Mouse (Mus musculus): ENCODE data around the gene Gm4969. TPM values are rescaled to one million over a fixed set of nuclear protein-coding genes. Genes with fewer than 3 reads are reported as not detected.

Gm4969 gene
- total and polyA plus RNA-seq, 2 experiments from 2014 or later, result 9.4 to 12.7 TPM

GRCm38 (mm10) chr7:19148180-19148874, 30.2 kb upstream of the Gm4969 start:
- TF ChIP-seq CTCF (IDR thresholded peaks at IDR 0.05), result no peak
- peaks cover 24% of the 10 kb centered on the region for H3K36me3 ChIP-seq (ENCODE audit: insufficient read depth, low read length)

DNA sequence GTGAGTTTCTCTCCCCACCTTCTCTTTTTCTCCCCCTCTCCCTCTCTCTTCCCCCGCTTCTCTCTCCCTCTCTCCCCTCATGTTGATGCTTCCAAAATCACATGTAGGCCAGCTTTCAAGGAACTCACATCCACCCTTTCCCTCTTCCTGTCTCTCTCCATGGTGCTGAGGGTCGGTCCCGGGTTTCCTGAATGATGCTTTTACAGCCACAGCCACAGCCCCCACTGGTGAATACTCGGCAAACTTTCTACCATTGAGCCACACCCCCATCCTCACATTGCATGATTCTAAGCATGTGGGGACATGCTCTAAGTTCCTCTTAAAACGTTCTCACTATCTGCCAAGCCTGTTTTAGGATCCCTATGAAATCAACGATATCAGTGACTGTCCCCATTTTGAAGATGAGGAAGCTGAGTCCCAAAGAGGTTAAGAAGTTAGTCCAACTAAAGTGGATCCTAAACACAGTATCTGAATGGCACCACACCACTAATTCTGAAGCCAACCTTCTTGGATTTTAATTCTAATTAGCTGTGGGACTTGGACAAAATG, 29.4 kb upstream of the Gm4969 start:
- Histone ChIP-seq H3K4me1 (ENCODE audit: insufficient read depth, low read length) (peaks cover 10% of the 10 kb centered on the region; the same call in 1 of the 2 replicates), H3K36me3 (ENCODE audit: insufficient read depth, low read length) (peaks cover 17% of the 10 kb centered on the region; the same call in 1 of the 2 replicates), H3K9me3 (ENCODE audit: low read length) (no peaks in the 10 kb centered on the region), H3K27ac (ENCODE audit: low read depth, low read length) (no peak overlapping the region), H3K27me3 (ENCODE audit: insufficient read depth, low read length) (no peaks in the 10 kb centered on the region), H3K9ac (replicated peaks; ENCODE audit: low read length, poor library complexity, severe bottlenecking) (no peak overlapping the region), H3K4me3 (ENCODE audit: low read depth, low read length) (no peak overlapping the region), H3K4me2 (ENCODE audit: low read depth, low read length, poor library complexity, severe bottlenecking) (peak overlapping the region; percentile 67)
- WGBS, result 63% methylated on average over 6 of the region's 6 CpGs
- no peak for ATAC-seq (ENCODE audit: low FRiP score)
- DNase-seq (ENCODE audit: low spot score), result no peak
- TF ChIP-seq CTCF (IDR thresholded peaks at IDR 0.05), result no peak

More at GRCm38 (mm10) chr7:19148180-19148874, 30.2 kb upstream of the Gm4969 start:
- Histone ChIP-seq H3K9ac (replicated peaks; ENCODE audit: low read length, poor library complexity, severe bottlenecking) (peak overlapping the region; percentile 63), H3K4me1 (ENCODE audit: insufficient read depth, low read length) (peaks cover 10% of the 10 kb centered on the region; the same call in 1 of the 2 replicates), H3K9me3 (ENCODE audit: low read length) (no peaks in the 10 kb centered on the region), H3K27me3 (ENCODE audit: insufficient read depth, low read length) (no peaks in the 10 kb centered on the region), H3K27ac (ENCODE audit: low read depth, low read length) (peak overlapping the region; percentile 82), H3K4me3 (ENCODE audit: low read depth, low read length) (peak overlapping the region; percentile 58), H3K4me2 (ENCODE audit: low read depth, low read length, poor library complexity, severe bottlenecking) (peak overlapping the region; percentile 67)
- 16% methylated on average over 20 of the region's 20 CpGs for WGBS
- DNase-seq (ENCODE audit: low spot score), result no peak
- ATAC-seq (ENCODE audit: low FRiP score), result no peak

- DNase-seq (ENCODE audit: low spot score) (no peak), ATAC-seq (ENCODE audit: low FRiP score) (no peak)
- TF ChIP-seq CTCF (IDR thresholded peaks at IDR 0.05), result no peak
- Histone ChIP-seq H3K9ac (replicated peaks; ENCODE audit: low read length, poor library complexity, severe bottlenecking) (no peak overlapping the region), H3K36me3 (ENCODE audit: insufficient read depth, low read length) (peaks cover 12% of the 10 kb centered on the region; the same call in 1 of the 2 replicates), H3K27me3 (ENCODE audit: insufficient read depth, low read length) (no peaks in the 10 kb centered on the region), H3K4me1 (ENCODE audit: insufficient read depth, low read length) (peaks cover 10% of the 10 kb centered on the region; the same call in 1 of the 2 replicates), H3K9me3 (ENCODE audit: low read length) (no peaks in the 10 kb centered on the region), H3K27ac (ENCODE audit: low read depth, low read length) (no peak overlapping the region), H3K4me2 (ENCODE audit: low read depth, low read length, poor library complexity, severe bottlenecking) (no peak overlapping the region), H3K4me3 (ENCODE audit: low read depth, low read length) (no peak overlapping the region)
- WGBS, result 91% methylated on average over 10 of the region's 10 CpGs
These were observed 28.6 kb upstream of the Gm4969 start for GRCm38 (mm10) chr7:19146793-19147192.

- H3K4me3 ChIP-seq (ENCODE audit: low read depth, low read length), result no peak overlapping the region
- 40% methylated on average over 5 of the region's 5 CpGs for WGBS
- H3K27me3 ChIP-seq (ENCODE audit: insufficient read depth, low read length), result no peaks in the 10 kb centered on the region
- no peak overlapping the region for H3K9ac ChIP-seq (replicated peaks; ENCODE audit: low read length, poor library complexity, severe bottlenecking)
- H3K4me2 ChIP-seq (ENCODE audit: low read depth, low read length, poor library complexity, severe bottlenecking), result no peak overlapping the region
- DNase-seq (ENCODE audit: low spot score) (no peak), ATAC-seq (ENCODE audit: low FRiP score) (no peak)
- no peaks in the 10 kb centered on the region for H3K4me1 ChIP-seq (ENCODE audit: insufficient read depth, low read length)
- no peaks in the 10 kb centered on the region for H3K9me3 ChIP-seq (ENCODE audit: low read length)
- peaks cover 45% of the 10 kb centered on the region for H3K36me3 ChIP-seq (ENCODE audit: insufficient read depth, low read length)
- H3K27ac ChIP-seq (ENCODE audit: low read depth, low read length), result no peak overlapping the region
- TF ChIP-seq CTCF (IDR thresholded peaks at IDR 0.05), result peak; percentile 59
These were observed 19.2 kb upstream of the Gm4969 start for GRCm38 (mm10) chr7:19137380-19137779.

DNA sequence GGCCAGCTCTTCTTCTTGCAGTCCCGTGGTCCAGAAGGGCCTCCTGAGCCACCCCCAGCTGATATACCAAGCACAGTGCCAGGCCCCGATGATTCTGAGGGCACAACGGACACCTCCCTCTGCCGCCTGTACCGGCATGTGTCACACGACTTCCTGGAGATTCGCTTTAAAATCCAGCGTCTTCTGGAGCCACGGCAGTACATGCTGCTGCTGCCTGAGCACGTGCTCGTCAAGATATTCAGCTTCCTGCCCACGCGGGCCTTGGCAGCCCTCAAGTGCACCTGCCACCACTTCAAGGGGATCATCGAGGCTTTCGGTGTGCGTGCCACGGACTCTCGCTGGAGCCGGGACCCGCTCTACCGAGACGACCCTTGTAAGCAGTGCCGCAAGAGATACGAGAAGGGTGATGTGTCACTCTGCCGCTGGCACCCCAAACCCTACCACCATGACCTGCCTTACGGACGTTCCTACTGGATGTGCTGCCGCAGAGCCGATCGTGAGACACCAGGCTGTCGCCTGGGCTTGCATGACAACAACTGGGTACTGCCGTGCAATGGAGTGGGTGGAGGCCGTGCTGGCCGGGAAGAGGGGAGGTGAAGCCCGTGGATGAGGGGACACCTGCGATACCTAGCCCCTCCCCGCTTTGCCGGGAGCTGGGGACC, 18.6 kb upstream of the Gm4969 start:
- Histone ChIP-seq H3K27me3 (ENCODE audit: insufficient read depth, low read length) (no peaks in the 10 kb centered on the region), H3K27ac (ENCODE audit: low read depth, low read length) (no peak overlapping the region), H3K36me3 (ENCODE audit: insufficient read depth, low read length) (peaks cover 45% of the 10 kb centered on the region), H3K4me2 (ENCODE audit: low read depth, low read length, poor library complexity, severe bottlenecking) (no peak overlapping the region), H3K9me3 (ENCODE audit: low read length) (no peaks in the 10 kb centered on the region), H3K9ac (replicated peaks; ENCODE audit: low read length, poor library complexity, severe bottlenecking) (no peak overlapping the region), H3K4me1 (ENCODE audit: insufficient read depth, low read length) (no peaks in the 10 kb centered on the region), H3K4me3 (ENCODE audit: low read depth, low read length) (no peak overlapping the region)
- WGBS, result 93% methylated on average over 38 of the region's 38 CpGs
- ATAC-seq (ENCODE audit: low FRiP score) (no peak), DNase-seq (ENCODE audit: low spot score) (no peak)
- no peak for TF ChIP-seq CTCF (IDR thresholded peaks at IDR 0.05)

- ATAC-seq (ENCODE audit: low FRiP score) (no peak), DNase-seq (ENCODE audit: low spot score) (no peak)
- H3K4me2 ChIP-seq (ENCODE audit: low read depth, low read length, poor library complexity, severe bottlenecking), result no peak overlapping the region
- H3K27ac ChIP-seq (ENCODE audit: low read depth, low read length), result no peak overlapping the region
- no peak for TF ChIP-seq CTCF (IDR thresholded peaks at IDR 0.05)
- H3K9me3 ChIP-seq (ENCODE audit: low read length), result no peaks in the 10 kb centered on the region
- no peak overlapping the region for H3K9ac ChIP-seq (replicated peaks; ENCODE audit: low read length, poor library complexity, severe bottlenecking)
- H3K4me3 ChIP-seq (ENCODE audit: low read depth, low read length), result no peak overlapping the region
- H3K4me1 ChIP-seq (ENCODE audit: insufficient read depth, low read length), result no peaks in the 10 kb centered on the region
- H3K27me3 ChIP-seq (ENCODE audit: insufficient read depth, low read length), result no peaks in the 10 kb centered on the region
- H3K36me3 ChIP-seq (ENCODE audit: insufficient read depth, low read length), result peaks cover 44% of the 10 kb centered on the region
- 95% methylated on average over 13 of the region's 13 CpGs for WGBS
These were observed 18.0 kb upstream of the Gm4969 start for GRCm38 (mm10) chr7:19136168-19136567.

Data from midbrain, postnatal 0 days (tissue).